Mouse (Mus musculus) small intestine, adult 2 months (tissue): Measurements from ENCODE around the gene Dsn1. TPM values are rescaled to one million over a fixed set of nuclear protein-coding genes. Genes with fewer than 3 reads are reported as not detected.

Experiments used
- H3K27ac ChIP-seq: fragments of 200-500 bp; 2 replicates; pipeline ENCODE4 v1.5.1; 2012; ENCODE audit warnings: low read depth, low read length, control low read depth, inconsistent platforms; ENCODE audit not compliant: insufficient read depth
- H3K27me3 ChIP-seq: fragments of 200-500 bp; 2 replicates; pipeline ENCODE4 v1.6.1; 2012; ENCODE audit warnings: mild to moderate bottlenecking, moderate library complexity, low read length, inconsistent platforms; ENCODE audit not compliant: control insufficient read depth, insufficient read depth
- H3K36me3 ChIP-seq: fragments of 200-500 bp; 2 replicates; pipeline ENCODE4 v1.6.1; 2012; ENCODE audit warnings: mild to moderate bottlenecking, low read length, control low read depth, inconsistent platforms; ENCODE audit not compliant: control insufficient read depth, insufficient read depth
- H3K4me1 ChIP-seq: fragments of 200-500 bp; 2 replicates; pipeline ENCODE4 v1.6.1; 2012; ENCODE audit warnings: low read length, inconsistent platforms, mixed read lengths; ENCODE audit not compliant: control insufficient read depth, insufficient read depth, insufficient read length
- H3K4me3 ChIP-seq: fragments of 200-500 bp; 2 replicates; pipeline ENCODE4 v1.5.1; 2012; ENCODE audit warnings: low read depth, mild to moderate bottlenecking, control low read depth, inconsistent platforms, low read length, moderate library complexity
- CTCF ChIP-seq: fragments of 200-500 bp; IDR thresholded peaks from 2 replicates; pipeline ENCODE4 v1.5.1; 2012; ENCODE audit warnings: low read depth, mild to moderate bottlenecking, control low read depth, inconsistent platforms, low read length, moderate library complexity, mixed read lengths; ENCODE audit not compliant: insufficient replicate concordance, insufficient read length; ENCODE audit errors: extremely low read depth
- POLR2A ChIP-seq: fragments of 200-500 bp; IDR thresholded peaks from 2 replicates; pipeline ENCODE4 v1.6.1; 2012; ENCODE audit warnings: low read depth, mild to moderate bottlenecking, control low read depth, inconsistent platforms, low read length, moderate library complexity
- WGBS: fragments of 180-500 bp; shearing (Covaris S2); methylation state at CpG from one replicate; pipeline ENCODE4 v1.1.7; 2018; 5-methylcytosine and 5-hydroxymethylcytosine counted together
- polyA plus RNA-seq: library from polyadenylated mRNA; depleted of rRNA; stranded (reverse); fragments of >200 nt; gene quantifications from 2 replicates; pipeline ENCODE4 v1.2.3, GENCODE M21; 2012; rRNA removed

Dsn1 gene
- polyA plus RNA-seq = 0.70 and 1.1 TPM in 2 replicates

GRCm38 (mm10) chr2:157006511-157007233, at the start of gene Dsn1:
TSS of gene Dsn1 (minus strand) at chr2:157007154.
- WGBS = under 1% methylated on average over 56 of the region's 56 CpGs
- TF ChIP-seq CTCF (no peak), POLR2A (no peak)
- Histone ChIP-seq H3K36me3 (no peaks in the 10 kb centered on the region), H3K27ac (peak within 1 kb of the TSS; percentile 64), H3K4me3 (peak within 1 kb of the TSS; percentile 71), H3K4me1 (peaks cover 13% of the 10 kb centered on the region), H3K27me3 (no peaks in the 10 kb centered on the region)

- H3K27me3 ChIP-seq = no peaks in the 10 kb centered on the region
- H3K27ac ChIP-seq = no peak overlapping the region
- TF ChIP-seq POLR2A = no peak
- no peak for TF ChIP-seq CTCF
- peaks cover 10% of the 10 kb centered on the region for H3K4me1 ChIP-seq
- WGBS = 93% methylated on average over 6 of the region's 6 CpGs
- peaks cover 1% of the 10 kb centered on the region; the same call in 1 of the 2 replicates for H3K36me3 ChIP-seq
- no peak overlapping the region for H3K4me3 ChIP-seq
These were observed 48.8 kb upstream of the Dsn1 start for GRCm38 (mm10) chr2:157055721-157056120.

GRCm38 (mm10) chr2:157054816-157055215, 47.9 kb upstream of the Dsn1 start:
- peaks cover 10% of the 10 kb centered on the region for H3K4me1 ChIP-seq
- H3K36me3 ChIP-seq = peaks cover 1% of the 10 kb centered on the region; the same call in 1 of the 2 replicates
- no peak for TF ChIP-seq CTCF
- no peak for TF ChIP-seq POLR2A
- H3K4me3 ChIP-seq = no peak overlapping the region
- no peaks in the 10 kb centered on the region for H3K27me3 ChIP-seq
- 75% methylated on average over 5 of the region's 5 CpGs for WGBS
- H3K27ac ChIP-seq = no peak overlapping the region

- H3K36me3 ChIP-seq = no peaks in the 10 kb centered on the region
- H3K27ac ChIP-seq = no peak overlapping the region
- no peaks in the 10 kb centered on the region for H3K27me3 ChIP-seq
- TF ChIP-seq POLR2A (no peak), CTCF (no peak)
- WGBS = 87% methylated on average over 8 of the region's 8 CpGs
- no peak overlapping the region for H3K4me3 ChIP-seq
- peaks cover 9% of the 10 kb centered on the region for H3K4me1 ChIP-seq
These were observed 47.3 kb upstream of the Dsn1 start for GRCm38 (mm10) chr2:157054297-157054696.

- Histone ChIP-seq H3K4me3 (no peak overlapping the region), H3K27me3 (no peaks in the 10 kb centered on the region), H3K36me3 (no peaks in the 10 kb centered on the region), H3K27ac (no peak overlapping the region), H3K4me1 (peaks cover 4% of the 10 kb centered on the region; the same call in 1 of the 2 replicates)
- WGBS = 92% methylated on average over 4 of the region's 4 CpGs
- no peak for TF ChIP-seq POLR2A
- TF ChIP-seq CTCF = peak; percentile 46; the same call in 1 of the 2 replicates
These were observed 46.8 kb upstream of the Dsn1 start for GRCm38 (mm10) chr2:157053787-157054186.

- 97% methylated on average over 5 of the region's 5 CpGs for WGBS
- TF ChIP-seq POLR2A (no peak), CTCF (no peak)
- Histone ChIP-seq H3K27me3 (no peaks in the 10 kb centered on the region), H3K36me3 (no peaks in the 10 kb centered on the region), H3K4me3 (no peak overlapping the region), H3K27ac (no peak overlapping the region), H3K4me1 (no peaks in the 10 kb centered on the region; the same call in 1 of the 2 replicates)
These were observed 46.2 kb upstream of the Dsn1 start for GRCm38 (mm10) chr2:157053124-157053523.

- Histone ChIP-seq H3K4me3 (no peak overlapping the region), H3K4me1 (no peaks in the 10 kb centered on the region; the same call in 1 of the 2 replicates), H3K27me3 (no peaks in the 10 kb centered on the region), H3K27ac (no peak overlapping the region), H3K36me3 (no peaks in the 10 kb centered on the region)
- 83% methylated on average over 8 of the region's 8 CpGs for WGBS
- TF ChIP-seq CTCF (no peak), POLR2A (no peak)
These were observed 45.5 kb upstream of the Dsn1 start for GRCm38 (mm10) chr2:157052448-157052847.
